ENCODE assay signal across 8 mouse cellular contexts in genomic region chr3:141811348-141811747, GRCm38 (mm10).
A peak's percentile ranks its signal among the peaks of the same experiment; 100 is the strongest.
DNase-seq lines count a peak whose midpoint lies in the region; ATAC-seq and TF ChIP-seq lines count a peak whose summit lies in the region.

No protein-coding gene starts in this region.

- H3K27ac ChIP-seq in hindbrain, embryonic 14.5 days, result no peak overlapping the region
- H3K27ac ChIP-seq in layer of hippocampus, adult 2 months, result no peak overlapping the region

- H3K36me3 ChIP-seq in hindbrain, embryonic 14.5 days (replicated peaks; ENCODE audit: control insufficient read depth, insufficient read depth), result no peaks in the 10 kb centered on the region

- no peak for ATAC-seq in hindbrain, embryonic 14.5 days (ENCODE audit: low FRiP score)

- no peak overlapping the region for H3K4me2 ChIP-seq in hindbrain, embryonic 14.5 days (replicated peaks)

- TF ChIP-seq CTCF in layer of hippocampus, adult 2 months (conservative IDR thresholded peaks at IDR 0.05), result no peak

- no peak overlapping the region for H3K4me3 ChIP-seq in hindbrain, embryonic 14.5 days (replicated peaks; ENCODE audit: low read length)
- H3K4me3 ChIP-seq in layer of hippocampus, adult 2 months, result no peak overlapping the region

- peaks cover 6% of the 10 kb centered on the region; the same call in 1 of the 2 replicates for H3K4me1 ChIP-seq in hindbrain, embryonic 14.5 days (replicated peaks; ENCODE audit: control insufficient read depth, insufficient read depth, low read length)

- no peak overlapping the region for H3K9ac ChIP-seq in hindbrain, embryonic 14.5 days

- WGBS in hindbrain, embryonic 14.5 days, result 21% methylated on average over 2 of the region's 2 CpGs

- no peaks in the 10 kb centered on the region for H3K27me3 ChIP-seq in hindbrain, embryonic 14.5 days (ENCODE audit: control insufficient read depth, insufficient read depth, low read length)

- peak; percentile 52 for DNase-seq in heart, postnatal 4 days
- no peak for DNase-seq in heart, adult 9 months (ENCODE audit: low spot score in 2 of 2)
- DNase-seq in R1 (ENCODE audit: low read depth, low spot score), result peak; percentile 70
- peak; percentile 53 for DNase-seq in hindbrain, embryonic 14.5 days (ENCODE audit: low spot score)
- peak; percentile 53 for DNase-seq in lung, postnatal 14 days
- DNase-seq in layer of hippocampus, adult 2 months (ENCODE audit: low spot score in 2 of 2), result no peak
- no peak for DNase-seq in gastrocnemius, postnatal 25 days
- no peak for DNase-seq in right cerebral cortex, postnatal 4 days

- no peaks in the 10 kb centered on the region for H3K9me3 ChIP-seq in hindbrain, embryonic 14.5 days (ENCODE audit: control insufficient read depth, low read length)

Comparison
In these comparisons a context has a peak if more than half of its experiments do, and no peak if none do; other contexts are left out.
1. DNase-seq: peak in heart, postnatal 4 days (single experiment), R1 (single experiment), hindbrain, embryonic 14.5 days (single experiment) and lung, postnatal 14 days (single experiment); none in heart, adult 9 months (0 of 2), layer of hippocampus, adult 2 months (0 of 2), gastrocnemius, postnatal 25 days (single experiment) and right cerebral cortex, postnatal 4 days (single experiment).